Mouse (Mus musculus) CD8-positive naive resting alpha-beta T cell, adult 2 months (primary cell): Measurements from ENCODE around the gene Lhfpl4.

Experiments
- DNase-seq, 2 experiments: peaks; one replicate each; pipeline ENCODE4 v3.0.0; 2022; ENCODE audit warnings: low read depth in 2 of 2, low spot score in 2 of 2

Lhfpl4 gene

DNA sequence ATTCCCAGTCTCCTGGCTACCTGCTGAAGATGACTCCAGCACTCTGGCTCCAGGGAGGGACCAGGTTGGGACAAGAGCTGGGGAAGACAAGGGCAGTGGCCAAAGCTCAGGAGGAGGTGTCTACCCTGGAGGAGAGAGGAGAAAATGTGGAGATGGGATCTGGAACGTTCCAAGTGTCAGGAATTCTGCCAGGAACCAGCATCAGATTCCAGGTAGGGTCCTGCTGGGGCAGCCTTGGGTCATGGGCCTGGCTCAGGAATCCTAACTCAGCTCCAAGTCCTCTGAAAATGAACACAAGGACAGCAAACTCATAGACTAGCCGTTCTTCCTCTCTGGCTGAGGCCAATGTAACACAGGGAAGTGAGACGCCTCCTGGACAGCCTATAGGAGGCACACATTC is 25.3 kb downstream of the Lhfpl4 start:
- DNase-seq: no peak

GRCm38 (mm10) chr6:113168316-113168975 is 26.7 kb downstream of the Lhfpl4 start:
- no peak for DNase-seq

- DNase-seq: no peak
These were observed 28.4 kb downstream of the Lhfpl4 start for GRCm38 (mm10) chr6:113166661-113167251.

DNA sequence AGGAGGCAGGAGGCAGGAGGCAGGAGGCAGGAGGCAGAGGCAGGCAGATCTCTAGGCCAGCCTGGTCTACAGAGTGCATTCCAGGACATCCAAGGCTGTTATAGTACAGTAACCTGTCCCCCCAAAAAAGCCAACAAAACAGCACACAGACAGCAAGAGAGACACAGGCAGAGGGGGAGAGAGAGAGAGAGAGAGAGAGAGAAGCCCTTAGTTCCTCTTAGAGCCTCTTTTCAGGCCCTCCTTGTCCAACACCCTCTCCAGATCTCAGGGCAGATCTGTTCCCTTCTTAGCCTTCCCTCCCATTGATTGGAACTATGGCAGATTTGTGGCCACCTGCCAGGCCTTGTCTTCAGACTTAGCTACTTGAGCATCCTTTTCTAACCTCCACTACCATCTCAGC is 31.7 kb downstream of the Lhfpl4 start:
- DNase-seq: no peak

- no peak for DNase-seq
These were observed 33.2 kb downstream of the Lhfpl4 start for GRCm38 (mm10) chr6:113161982-113162381.

DNA sequence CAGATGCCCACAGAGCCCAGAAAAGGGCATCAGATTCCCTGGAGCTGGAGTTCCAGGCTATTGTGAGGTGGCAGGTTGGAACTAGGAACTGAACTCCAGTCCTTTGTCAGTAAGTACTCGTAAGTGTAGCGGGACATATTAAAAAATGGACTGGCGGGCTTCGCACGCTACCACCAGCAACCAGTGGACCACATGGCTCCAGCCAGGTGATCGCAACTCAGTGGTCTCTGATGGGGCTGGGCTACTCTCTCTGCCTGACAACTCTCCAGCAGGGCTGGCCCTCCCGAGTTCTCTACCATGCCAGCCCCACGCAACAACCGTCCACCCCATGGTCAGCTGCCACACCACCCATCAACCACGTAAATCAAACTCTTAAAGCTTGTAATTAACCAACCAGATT is 35.1 kb downstream of the Lhfpl4 start:
- no peak for DNase-seq

GRCm38 (mm10) chr6:113156064-113156463 is 39.1 kb downstream of the Lhfpl4 start:
- no peak for DNase-seq

- DNase-seq: no peak
These were observed 40.3 kb downstream of the Lhfpl4 start for GRCm38 (mm10) chr6:113154886-113155285.

GRCm38 (mm10) chr6:113154071-113154470 is 41.1 kb downstream of the Lhfpl4 start:
- no peak for DNase-seq

DNA sequence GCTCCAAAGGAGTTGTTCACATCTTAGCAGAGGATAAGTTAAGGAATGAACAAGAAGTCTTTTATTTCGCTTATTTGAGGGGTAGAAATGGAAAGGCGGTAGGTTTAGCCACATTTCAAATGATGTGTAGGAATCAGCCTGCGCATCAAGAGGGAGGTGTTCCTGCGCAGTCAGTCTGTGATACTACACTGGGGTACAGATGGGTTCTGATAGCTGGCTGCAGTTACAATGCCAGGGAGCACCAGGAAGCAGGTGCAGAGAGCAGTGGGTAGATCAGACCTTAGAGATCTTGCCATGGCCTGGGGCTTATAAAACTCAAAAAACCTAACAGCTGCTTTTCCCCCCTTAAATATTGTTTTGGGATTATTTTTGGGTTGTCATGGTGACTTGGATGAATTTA is 49.9 kb downstream of the Lhfpl4 start:
- DNase-seq: no peak

DNA sequence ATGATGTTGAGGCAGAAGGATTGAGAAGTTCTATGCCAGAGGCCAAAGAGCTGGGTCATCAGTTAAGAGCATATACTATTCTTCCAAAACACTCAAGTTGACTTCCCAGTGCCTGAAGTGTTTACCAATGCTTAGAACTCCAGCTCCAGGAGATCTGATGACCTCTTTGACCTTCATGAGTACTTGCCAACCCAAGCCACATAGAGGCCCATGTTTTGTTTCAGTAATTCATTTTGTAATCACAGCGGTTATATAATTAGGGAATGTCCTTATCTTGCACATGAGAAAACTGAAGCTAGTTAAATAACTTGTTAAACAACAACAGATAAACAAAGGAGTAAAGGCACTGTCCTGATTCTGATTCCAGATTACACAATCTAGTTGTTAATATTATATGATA is 50.4 kb downstream of the Lhfpl4 start:
- no peak for DNase-seq

GRCm38 (mm10) chr6:113141389-113142094 is 53.6 kb downstream of the Lhfpl4 start:
- no peak for DNase-seq

GRCm38 (mm10) chr6:113133360-113133759 is 61.8 kb downstream of the Lhfpl4 start:
- no peak for DNase-seq

DNA sequence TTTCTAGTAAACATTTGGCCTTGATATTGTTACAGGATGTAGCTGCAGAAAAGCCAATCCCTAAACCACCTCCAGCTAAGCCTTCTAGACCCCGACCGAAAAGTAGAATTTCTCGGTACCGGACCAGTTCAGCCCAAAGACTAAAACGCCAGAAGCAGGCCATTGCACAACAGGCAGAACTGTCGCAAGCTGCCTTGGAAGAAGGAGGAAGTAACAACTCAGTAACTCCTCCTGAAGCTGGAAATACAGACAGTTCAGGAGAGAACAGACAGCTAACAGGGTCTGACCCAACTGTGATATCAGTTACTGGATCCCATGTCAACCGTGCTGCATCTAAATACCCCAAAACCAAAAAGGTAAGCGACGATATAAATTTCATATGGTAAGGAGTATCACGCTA is 74.4 kb downstream of the Lhfpl4 start:
- no peak for DNase-seq
